Mouse (Mus musculus) right cerebral cortex, postnatal 25 days (tissue): ENCODE measurements around the gene Nipal3.
A peak's percentile ranks its signal among the peaks of the same experiment; 100 is the strongest.

Experiments
- DNase-seq: peaks from one replicate; pipeline ENCODE4 v3.0.0; 2022

The Nipal3 gene

GRCm38 (mm10) chr4:135501587-135501986 lies 6.7 kb upstream of the Nipal3 start:
- DNase-seq = no peak

DNA sequence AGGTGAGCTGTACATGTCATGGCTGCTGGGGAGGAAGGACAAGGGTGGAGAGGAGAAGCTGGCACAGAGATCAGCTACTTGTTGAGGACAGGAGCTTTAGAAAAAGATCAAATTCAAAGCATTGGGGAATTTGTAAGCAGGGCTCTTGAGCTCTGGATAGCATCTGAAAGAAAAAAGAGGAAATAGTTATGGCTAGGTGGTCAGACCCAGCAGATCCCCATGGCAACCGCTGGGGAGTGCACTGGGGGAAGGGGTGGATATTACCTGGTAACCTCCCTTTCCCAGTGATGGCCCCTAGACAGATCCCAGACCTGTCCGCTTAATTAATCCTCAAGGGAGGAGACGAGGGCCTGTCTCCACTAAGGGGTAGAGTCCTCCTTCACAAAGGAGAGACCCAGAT lies 5.0 kb upstream of the Nipal3 start:
- DNase-seq = no peak

- no peak for DNase-seq
Observed at GRCm38 (mm10) chr4:135498136-135498535, 3.3 kb upstream of the Nipal3 start.

- no peak for DNase-seq
Observed at GRCm38 (mm10) chr4:135495810-135496209, 972 bp upstream of the Nipal3 start.

DNA sequence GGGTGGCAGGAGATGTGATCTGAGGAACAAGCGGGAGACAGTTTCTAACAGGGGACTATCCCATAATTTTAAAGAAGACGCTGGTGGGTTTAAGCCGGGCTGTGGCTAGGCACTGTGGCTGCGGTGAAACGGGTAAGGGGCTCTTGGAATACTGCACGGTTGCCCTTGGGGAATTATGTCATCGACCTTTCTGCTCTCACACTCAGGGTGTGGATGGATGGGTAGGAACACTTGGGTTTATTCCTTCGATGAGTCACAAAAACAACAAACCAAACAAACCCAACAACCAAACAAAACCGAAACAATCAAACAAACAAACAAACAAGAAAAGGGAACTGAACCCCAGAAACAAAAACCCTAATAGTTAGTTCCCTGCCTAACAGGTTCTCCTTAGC lies 556 bp upstream of the Nipal3 start:
- no peak for DNase-seq

DNA sequence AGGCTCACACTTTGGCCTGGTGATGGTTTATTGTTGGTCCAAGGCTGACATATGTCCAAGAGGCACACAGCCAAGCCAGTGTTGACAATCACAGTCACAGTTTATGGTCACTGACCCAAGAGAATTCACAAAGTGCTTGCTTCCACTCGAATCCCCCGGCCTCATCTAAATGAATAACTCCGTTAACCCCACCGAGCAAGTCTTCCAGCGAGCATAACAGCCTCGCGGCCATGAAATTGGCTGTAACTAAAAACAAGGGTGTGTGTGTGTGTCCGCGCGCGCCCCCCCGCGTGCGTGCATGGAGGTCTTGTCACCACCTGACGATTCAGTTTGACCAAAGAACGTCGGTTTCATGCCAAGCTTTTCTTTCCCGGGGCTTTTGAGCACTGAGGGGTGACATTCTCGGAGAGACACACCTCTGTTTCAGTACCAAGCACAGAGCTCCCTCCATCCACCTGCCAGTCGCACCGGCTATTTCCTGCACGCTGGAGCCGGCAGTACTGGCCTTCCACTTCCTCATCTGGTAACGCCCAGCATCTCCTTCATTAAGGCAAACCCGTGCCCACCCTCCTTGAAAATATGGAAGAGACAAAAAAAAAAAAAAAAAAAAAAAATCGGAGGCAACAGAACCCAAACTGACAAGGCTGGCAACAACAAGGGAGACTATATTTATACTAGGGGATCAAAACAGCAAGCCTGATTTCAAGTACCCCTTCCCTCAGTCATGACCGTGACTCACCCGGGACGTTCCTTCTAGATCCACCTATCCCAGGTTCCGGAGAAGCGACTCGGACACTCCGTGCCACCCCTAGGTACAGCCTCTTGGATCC lies 932 bp downstream of the Nipal3 start:
- peak; percentile 55 for DNase-seq

GRCm38 (mm10) chr4:135493271-135493670 lies 1.6 kb downstream of the Nipal3 start:
- no peak for DNase-seq

- DNase-seq = no peak
Observed at GRCm38 (mm10) chr4:135489256-135489655, 5.6 kb downstream of the Nipal3 start.

- no peak for DNase-seq
Observed at GRCm38 (mm10) chr4:135486352-135486751, 8.5 kb downstream of the Nipal3 start.

- DNase-seq = no peak
Observed at GRCm38 (mm10) chr4:135485086-135485485, 9.8 kb downstream of the Nipal3 start.

GRCm38 (mm10) chr4:135480370-135480769 lies 14.5 kb downstream of the Nipal3 start:
- no peak for DNase-seq

- DNase-seq = no peak
Observed at GRCm38 (mm10) chr4:135477851-135478250, 17.0 kb downstream of the Nipal3 start.

GRCm38 (mm10) chr4:135463406-135463805 lies 31.4 kb downstream of the Nipal3 start:
- DNase-seq = no peak

- DNase-seq = no peak
Observed at GRCm38 (mm10) chr4:135453572-135453971, 41.3 kb downstream of the Nipal3 start.

DNA sequence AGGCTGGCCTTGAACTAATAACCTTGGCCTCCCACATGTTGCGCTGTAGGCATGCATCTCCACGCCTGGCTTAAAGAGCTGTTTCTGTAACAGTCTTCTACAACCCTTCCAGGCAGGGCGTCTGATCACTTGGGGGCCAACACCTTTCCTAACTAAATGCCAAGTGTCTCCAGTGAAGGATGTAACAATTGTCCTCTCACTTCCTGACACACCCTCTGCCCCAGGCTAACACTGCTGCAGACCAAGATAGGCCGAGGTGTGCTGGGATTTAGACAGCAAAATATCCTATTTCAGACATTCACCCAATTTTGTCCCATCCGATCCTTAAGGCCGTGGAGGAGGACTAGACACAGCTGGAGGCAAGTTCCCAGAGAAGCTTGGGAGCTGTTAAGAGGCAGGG lies 41.7 kb downstream of the Nipal3 start:
- DNase-seq = no peak

DNA sequence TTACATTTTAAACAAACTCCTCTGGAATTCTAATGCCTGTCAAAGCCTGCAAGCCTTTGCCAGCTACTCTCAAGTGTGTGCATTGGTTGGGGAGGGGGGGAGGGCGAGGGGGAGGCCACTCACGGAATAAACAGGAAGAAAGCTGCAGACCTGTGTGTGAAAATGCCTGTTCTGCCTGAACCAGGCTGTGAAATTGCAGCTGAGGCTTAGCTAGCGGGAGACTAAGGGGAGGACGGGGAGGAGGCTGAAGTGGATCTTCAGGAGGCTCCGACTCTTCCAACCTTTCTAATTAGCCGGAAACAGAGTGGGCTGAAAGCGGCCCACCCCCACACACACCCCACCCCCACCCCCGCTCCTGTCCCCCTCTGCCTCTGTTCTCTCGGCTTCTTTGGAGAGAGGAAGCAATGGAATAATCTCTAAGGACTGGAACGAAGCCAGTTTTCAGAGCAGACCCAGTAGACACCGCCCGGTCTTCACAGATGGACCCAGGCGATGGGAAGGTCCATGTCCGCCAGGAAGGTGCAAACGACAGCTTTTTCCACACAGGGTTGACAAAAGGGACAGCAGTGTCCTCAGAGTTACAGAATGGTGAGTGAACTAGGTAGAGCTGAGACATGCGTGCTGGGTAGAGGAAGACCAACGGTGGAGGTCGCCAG lies 43.4 kb downstream of the Nipal3 start:
- no peak for DNase-seq

- no peak for DNase-seq
Observed at GRCm38 (mm10) chr4:135442473-135442872, 52.4 kb downstream of the Nipal3 start.

DNA sequence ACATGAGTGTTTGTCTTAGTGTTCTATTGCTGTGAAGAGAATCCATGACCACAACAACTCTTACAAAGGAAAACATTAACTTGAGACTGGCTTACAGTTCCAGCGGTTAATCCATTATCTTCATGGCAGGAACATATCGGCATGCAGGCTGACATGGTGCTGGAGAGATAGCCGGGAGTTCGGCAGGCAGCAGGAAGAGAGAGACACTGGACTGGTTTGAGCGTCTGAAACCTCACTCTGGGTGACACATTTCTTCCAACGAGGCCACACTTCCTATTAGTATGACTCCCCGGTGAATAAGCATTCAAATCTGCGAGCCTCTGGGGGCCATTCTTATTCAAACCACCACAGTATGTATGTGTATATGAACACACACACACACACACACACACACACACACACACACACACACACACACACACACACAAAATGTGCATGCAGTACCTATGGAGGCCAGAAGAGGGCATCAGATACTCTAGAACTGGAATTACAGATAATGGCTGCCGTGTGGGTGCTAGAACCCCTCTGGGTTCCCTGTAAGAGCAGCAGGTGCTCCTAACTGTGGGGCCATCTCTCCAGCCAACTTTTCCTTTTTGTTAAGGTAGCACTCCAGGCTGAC lies 54.8 kb downstream of the Nipal3 start:
- DNase-seq = no peak

DNA sequence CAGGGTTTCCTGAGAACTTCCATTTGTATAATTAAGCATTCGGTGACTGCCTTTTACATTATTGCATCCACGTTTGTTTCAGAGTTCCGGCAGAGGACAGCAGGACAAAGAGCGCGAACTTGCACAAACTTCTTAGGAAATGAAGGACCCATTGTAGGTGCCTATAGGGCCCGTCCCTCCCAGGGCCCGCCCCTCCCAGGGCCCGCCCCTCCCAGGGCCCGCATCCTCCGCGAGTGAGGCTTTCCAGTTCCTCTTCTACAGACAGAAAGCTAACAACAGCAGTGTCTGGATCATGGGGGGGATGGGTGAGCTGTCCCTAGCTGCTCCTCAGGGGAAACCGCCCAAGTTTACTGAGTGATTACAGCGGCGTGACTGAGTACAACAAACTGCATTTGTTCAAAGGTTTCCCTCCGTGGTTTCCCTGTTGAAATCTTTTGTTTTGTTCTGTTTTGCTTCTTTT lies 55.6 kb downstream of the Nipal3 start:
- DNase-seq = no peak

DNA sequence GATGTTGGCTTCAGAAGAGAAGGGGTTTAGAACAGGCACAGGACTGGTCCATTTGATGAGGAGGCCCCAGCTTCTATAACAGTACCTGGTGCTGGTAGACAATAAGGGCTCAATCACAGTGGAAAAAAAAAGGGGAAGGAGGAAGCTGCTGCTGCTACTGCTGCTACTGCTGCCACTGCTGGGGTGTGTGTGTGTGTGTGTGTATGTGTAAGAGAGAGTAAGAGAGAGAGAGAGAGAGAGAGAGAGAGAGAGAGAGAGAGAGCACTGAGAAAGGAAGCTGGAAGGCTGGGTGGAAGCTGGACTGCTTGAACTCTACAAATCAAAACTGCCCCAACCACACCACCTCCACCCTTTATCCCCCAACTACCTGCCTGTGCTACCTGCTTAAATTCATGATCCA lies 56.9 kb downstream of the Nipal3 start:
- no peak for DNase-seq

GRCm38 (mm10) chr4:135436291-135436690 lies 58.5 kb downstream of the Nipal3 start:
- DNase-seq = no peak

GRCm38 (mm10) chr4:135434395-135434789 lies 60.4 kb downstream of the Nipal3 start:
- DNase-seq = no peak

- peak; percentile 58 for DNase-seq
Observed at GRCm38 (mm10) chr4:135433443-135434394, 61.1 kb downstream of the Nipal3 start, which contains the start of gene Rcan3. Rcan3 (minus strand) TSS chr4:135433853.
